Mouse (Mus musculus) urinary bladder, adult 18-20 months (tissue): ENCODE results near the gene Mcoln2.

ENCODE experiments used
- DNase-seq, 2 experiments: peaks; one replicate each; pipeline ENCODE4 v3.0.0; 2022; ENCODE audit warnings: low spot score in 2 of 2, mixed read lengths in 2 of 2

Gene Mcoln2

DNA sequence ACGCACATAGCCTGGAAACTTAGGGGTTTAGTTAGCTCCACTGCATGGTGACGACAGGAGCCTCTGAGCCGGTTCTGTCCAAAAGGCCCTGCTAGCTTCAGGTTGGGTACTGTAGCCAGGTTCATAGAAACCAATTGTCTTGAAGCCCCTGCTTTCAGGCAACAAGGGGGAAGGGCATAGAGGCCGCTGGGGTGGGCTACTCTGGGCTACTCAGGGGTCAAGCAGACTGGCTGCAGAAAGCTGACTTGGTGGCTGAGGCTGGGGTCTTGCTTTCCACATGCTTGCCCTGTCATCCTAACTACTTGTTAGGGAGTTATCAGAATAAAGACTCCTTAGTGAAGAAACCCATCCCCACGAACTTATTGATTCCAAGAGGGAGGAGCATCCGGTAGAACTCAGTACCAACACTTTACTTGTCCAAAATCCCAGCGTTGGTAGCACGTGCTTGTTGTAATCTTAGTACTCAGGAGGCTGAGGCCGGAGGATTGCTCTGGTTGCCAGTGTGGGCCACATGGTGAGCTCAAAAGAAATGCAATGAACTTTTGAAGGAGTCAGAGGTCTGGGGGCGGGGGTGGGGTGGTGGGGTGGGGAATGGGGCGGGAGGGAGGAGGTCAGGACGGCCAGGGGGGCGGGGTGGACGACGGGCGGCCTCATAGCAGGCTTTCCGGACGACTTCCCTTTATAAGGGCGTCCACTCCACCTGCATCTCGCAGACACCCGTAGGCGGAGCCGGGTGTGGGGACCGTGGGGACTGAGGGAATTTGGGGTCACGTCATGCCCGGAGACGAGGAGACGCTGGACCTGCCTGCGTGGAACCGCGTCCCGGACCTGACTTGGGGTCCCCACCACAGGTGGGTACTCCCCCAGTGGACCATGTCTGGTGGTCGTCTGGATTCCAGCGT, at the start of gene Mcoln2:
Gene Mcoln2 (plus strand): TSS at position 678 of the 902 bp plus-strand sequence.
- peak in 1 of 2 experiments; percentile 14 for DNase-seq

- DNase-seq = no peak
Observed at GRCm38 (mm10) chr3:146099925-146100324, 49.7 kb upstream of the Mcoln2 start.

GRCm38 (mm10) chr3:146102049-146102448, 47.6 kb upstream of the Mcoln2 start:
- no peak for DNase-seq

GRCm38 (mm10) chr3:146107116-146107849, 42.4 kb upstream of the Mcoln2 start:
- no peak for DNase-seq

GRCm38 (mm10) chr3:146107921-146108571, 41.6 kb upstream of the Mcoln2 start, which contains the start of gene Wdr63:
Wdr63 (minus strand) TSS chr3:146108130.
- DNase-seq = no peak

DNA sequence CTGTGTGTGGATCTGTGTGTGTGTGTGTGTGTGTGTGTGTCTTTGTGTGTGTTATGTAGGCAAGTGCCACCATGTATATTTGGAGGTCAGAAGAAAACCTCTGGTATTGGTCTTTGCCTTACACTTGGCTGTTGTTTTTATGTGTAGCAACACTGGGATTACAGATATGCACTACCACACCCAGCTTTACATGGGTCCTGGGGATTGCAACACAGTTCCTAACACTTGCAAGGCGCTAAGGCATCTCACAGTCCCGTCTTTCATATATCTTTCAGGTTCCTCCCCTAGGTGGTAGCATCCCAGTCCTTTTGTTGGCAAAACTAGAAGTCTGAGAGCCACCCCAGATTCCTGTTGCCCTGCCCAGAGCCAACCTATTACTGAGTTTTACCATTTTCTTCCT, 40.7 kb upstream of the Mcoln2 start:
- no peak for DNase-seq

- DNase-seq = no peak
Observed at GRCm38 (mm10) chr3:146110358-146110757, 39.3 kb upstream of the Mcoln2 start.

DNA sequence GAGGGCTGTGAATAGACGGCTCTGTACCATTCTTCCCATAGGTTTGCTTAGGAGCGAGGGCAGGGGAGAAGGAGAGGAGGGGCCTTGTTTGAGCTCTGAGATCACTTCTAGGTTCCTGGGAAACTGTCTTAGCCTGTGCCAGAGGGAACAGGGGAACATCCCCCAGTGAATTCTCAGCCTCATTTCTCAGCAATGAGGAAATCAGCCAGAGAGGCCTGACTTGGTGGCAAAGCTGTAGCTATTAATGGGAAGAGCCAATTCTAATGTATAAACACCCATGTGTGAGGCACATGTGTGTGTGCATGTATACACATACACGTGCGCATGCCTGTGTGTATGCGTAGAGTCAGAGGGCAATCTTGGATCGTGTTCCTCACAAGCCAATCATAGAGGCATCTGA, 38.7 kb upstream of the Mcoln2 start:
- DNase-seq = no peak

GRCm38 (mm10) chr3:146117258-146117996, 32.2 kb upstream of the Mcoln2 start, which contains the start of gene Mcoln3:
Mcoln3 (plus strand) TSS chr3:146117450.
- DNase-seq = no peak

GRCm38 (mm10) chr3:146117997-146118457, 31.6 kb upstream of the Mcoln2 start:
- no peak for DNase-seq

DNA sequence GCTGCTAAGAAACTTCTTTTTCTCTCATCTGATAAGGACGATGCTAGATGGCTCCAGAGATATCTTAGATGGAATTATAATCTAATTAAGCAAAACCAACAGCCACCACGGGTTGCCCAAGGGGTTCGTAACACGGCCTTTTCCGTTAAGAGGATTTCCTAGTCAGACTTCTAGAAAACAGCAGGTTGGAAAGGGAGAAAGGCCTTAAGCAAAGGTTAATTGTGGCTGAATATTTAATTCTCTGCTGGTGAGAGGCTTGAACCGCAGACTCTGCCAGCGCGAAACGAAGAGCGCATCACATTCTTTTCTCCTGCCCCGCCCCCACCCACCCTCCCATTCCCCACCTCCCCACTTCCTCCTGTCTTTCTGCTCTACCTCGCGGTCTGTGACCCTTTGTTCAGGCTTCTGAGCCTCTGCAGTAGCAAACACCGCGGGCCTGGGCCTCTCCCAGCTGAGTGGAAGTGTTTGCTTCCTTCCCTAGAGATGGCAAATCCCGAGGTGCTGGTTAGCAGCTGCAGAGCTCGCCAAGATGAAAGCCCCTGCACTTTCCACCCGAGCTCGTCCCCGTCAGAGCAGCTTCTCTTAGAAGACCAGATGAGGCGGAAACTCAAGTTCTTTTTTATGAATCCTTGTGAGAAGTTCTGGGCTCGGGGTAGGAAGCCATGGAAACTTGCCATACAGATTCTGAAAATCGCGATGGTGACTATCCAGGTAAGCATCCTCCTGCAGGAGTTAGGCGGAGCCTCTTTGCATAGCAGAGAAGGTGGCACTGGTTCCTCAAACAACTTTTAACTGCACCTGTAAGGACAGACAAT, 28.1 kb upstream of the Mcoln2 start:
- no peak for DNase-seq

GRCm38 (mm10) chr3:146122125-146122420, 27.6 kb upstream of the Mcoln2 start:
- DNase-seq = no peak

DNA sequence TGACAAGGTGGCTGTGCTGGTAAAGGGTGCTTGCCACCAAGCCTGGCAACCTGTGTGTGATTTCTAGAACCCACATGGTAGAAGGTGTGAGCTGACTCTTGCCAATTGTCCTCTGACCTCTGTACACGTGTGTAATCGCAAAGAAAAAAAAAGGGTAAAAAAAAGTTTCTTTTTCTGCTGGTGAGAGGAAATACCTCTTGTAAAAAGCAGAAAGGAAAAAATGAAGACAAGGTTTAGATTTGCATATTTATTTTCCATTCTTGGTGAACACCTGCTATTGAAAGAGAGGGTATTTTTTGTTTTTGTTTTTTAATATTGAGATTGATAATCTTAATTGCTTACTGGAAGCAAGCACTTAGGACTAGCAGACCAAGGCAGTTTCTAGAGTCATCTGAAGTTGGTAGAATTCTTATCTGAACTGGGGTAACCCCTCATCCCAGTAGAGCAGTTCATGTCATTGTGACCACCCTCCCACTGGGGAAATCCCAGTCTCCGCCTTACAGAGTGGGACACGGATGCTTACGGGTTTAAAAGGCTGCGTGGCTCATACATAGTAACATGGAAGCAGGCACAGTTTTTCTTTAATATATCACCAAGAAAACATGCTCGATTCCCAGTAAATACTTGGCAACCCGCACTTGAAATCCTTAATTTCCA, 26.7 kb upstream of the Mcoln2 start:
- DNase-seq = no peak

DNA sequence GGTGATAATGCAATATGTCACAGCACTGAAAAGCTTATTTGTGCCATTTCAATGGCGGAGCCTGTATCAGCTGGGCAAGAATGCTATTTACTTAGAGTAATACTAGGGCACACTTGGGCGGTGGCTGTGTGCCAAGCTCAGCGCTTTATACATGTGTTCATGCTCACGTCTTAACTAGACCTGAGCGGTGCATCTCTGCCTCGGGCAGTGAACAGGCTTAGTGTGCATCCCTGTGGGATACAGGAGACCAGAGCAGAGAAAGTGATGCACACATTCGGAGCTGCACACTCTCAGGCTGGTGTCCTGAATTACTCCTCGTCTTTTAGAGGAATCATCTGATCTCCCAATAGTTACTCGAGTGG, 26.2 kb upstream of the Mcoln2 start:
- DNase-seq = no peak

- no peak for DNase-seq
Observed at GRCm38 (mm10) chr3:146127205-146127604, 22.4 kb upstream of the Mcoln2 start.

GRCm38 (mm10) chr3:146134834-146135233, 14.8 kb upstream of the Mcoln2 start:
- DNase-seq = no peak

GRCm38 (mm10) chr3:146135417-146135816, 14.2 kb upstream of the Mcoln2 start:
- no peak for DNase-seq

- DNase-seq = no peak
Observed at GRCm38 (mm10) chr3:146136422-146136821, 13.2 kb upstream of the Mcoln2 start.

GRCm38 (mm10) chr3:146140276-146140675, 9.4 kb upstream of the Mcoln2 start:
- no peak for DNase-seq

DNA sequence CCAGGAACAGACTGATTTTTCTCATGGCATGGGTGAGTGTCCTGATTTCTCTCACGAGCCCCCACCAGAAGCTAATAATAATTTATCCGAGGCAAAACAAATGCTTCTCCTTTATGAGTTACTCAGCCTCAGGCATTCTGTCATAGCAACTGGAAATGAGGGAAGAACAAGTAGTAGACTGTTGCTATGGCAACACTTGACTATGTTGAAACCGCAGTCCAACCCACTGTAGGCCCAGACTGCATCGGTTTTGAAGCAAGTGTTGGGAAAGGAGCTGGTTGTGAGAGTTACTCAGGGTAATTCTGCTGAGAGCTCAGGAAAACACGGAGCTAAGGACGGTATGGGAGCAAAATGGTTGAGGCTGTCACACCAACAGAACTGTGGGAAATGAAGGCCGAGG, 7.1 kb upstream of the Mcoln2 start:
- DNase-seq = no peak
